Mouse (Mus musculus): Measurements from ENCODE around the gene Cgrrf1.
A peak's percentile ranks its signal among the peaks of the same experiment; 100 is the strongest.
"Not testable (repeated sequence)": the region's sequence is repeated elsewhere in the genome, so short reads cannot be mapped to it uniquely, and the experiment has no call there.

Cgrrf1 gene

GRCm38 (mm10) chr14:46831837-46832333 lies at the start of gene Cgrrf1:
TSS of gene Cgrrf1 (plus strand) at chr14:46832125.
- peak; percentile 97 for DNase-seq (ENCODE audit: low spot score)

- DNase-seq (ENCODE audit: low spot score) = no peak
Measured at GRCm38 (mm10) chr14:46782187-46782828, 49.6 kb upstream of the Cgrrf1 start.

GRCm38 (mm10) chr14:46783327-46783926 lies 48.5 kb upstream of the Cgrrf1 start:
- no peak for DNase-seq (ENCODE audit: low spot score)

GRCm38 (mm10) chr14:46785247-46785646 lies 46.7 kb upstream of the Cgrrf1 start:
- DNase-seq (ENCODE audit: low spot score) = no peak

GRCm38 (mm10) chr14:46787454-46787786 lies 44.5 kb upstream of the Cgrrf1 start:
- no peak for DNase-seq (ENCODE audit: low spot score)

- peak; percentile 90 for DNase-seq (ENCODE audit: low spot score)
Measured at GRCm38 (mm10) chr14:46787787-46788504, 44.0 kb upstream of the Cgrrf1 start, which contains the start of gene Cnih1. TSS of gene Cnih1 (minus strand) at chr14:46788411.

- no peak for DNase-seq (ENCODE audit: low spot score)
Measured at GRCm38 (mm10) chr14:46788505-46788901, 43.4 kb upstream of the Cgrrf1 start.

- no peak for DNase-seq (ENCODE audit: low spot score)
Measured at GRCm38 (mm10) chr14:46790303-46790702, 41.6 kb upstream of the Cgrrf1 start.

- no peak for DNase-seq (ENCODE audit: low spot score)
Measured at GRCm38 (mm10) chr14:46790723-46791122, 41.2 kb upstream of the Cgrrf1 start.

- no peak for DNase-seq (ENCODE audit: low spot score)
Measured at GRCm38 (mm10) chr14:46794157-46794556, 37.8 kb upstream of the Cgrrf1 start.

- no peak for DNase-seq (ENCODE audit: low spot score)
Measured at GRCm38 (mm10) chr14:46800684-46801345, 31.1 kb upstream of the Cgrrf1 start.

GRCm38 (mm10) chr14:46803259-46803658 lies 28.7 kb upstream of the Cgrrf1 start:
- DNase-seq (ENCODE audit: low spot score) = no peak

- DNase-seq (ENCODE audit: low spot score) = no peak
Measured at GRCm38 (mm10) chr14:46803791-46804190, 28.1 kb upstream of the Cgrrf1 start.

GRCm38 (mm10) chr14:46806186-46806585 lies 25.7 kb upstream of the Cgrrf1 start:
- DNase-seq (ENCODE audit: low spot score) = no peak

GRCm38 (mm10) chr14:46807927-46808326 lies 24.0 kb upstream of the Cgrrf1 start:
- no peak for DNase-seq (ENCODE audit: low spot score)

- DNase-seq (ENCODE audit: low spot score) = no peak
Measured at GRCm38 (mm10) chr14:46815640-46816039, 16.3 kb upstream of the Cgrrf1 start.

- no peak for DNase-seq (ENCODE audit: low spot score)
Measured at GRCm38 (mm10) chr14:46816916-46817622, 14.9 kb upstream of the Cgrrf1 start.

GRCm38 (mm10) chr14:46818743-46819142 lies 13.2 kb upstream of the Cgrrf1 start:
- no peak for DNase-seq (ENCODE audit: low spot score)

- not testable (repeated sequence) for DNase-seq (ENCODE audit: low spot score)
Measured at GRCm38 (mm10) chr14:46819961-46820360, 12.0 kb upstream of the Cgrrf1 start.

GRCm38 (mm10) chr14:46821271-46821872 lies 10.6 kb upstream of the Cgrrf1 start:
- no peak for DNase-seq (ENCODE audit: low spot score)
